Mouse (Mus musculus) inflammation-experienced regulatory T-cells (primary cell): Measurements from ENCODE around the gene Topors. TPM values are rescaled to one million over a fixed set of nuclear protein-coding genes. Genes with fewer than 3 reads are reported as not detected.

ENCODE experiments used
- polyA plus RNA-seq, 2 experiments: library from polyadenylated mRNA; unstranded; fragments of 100-300 nt; shearing (Covaris generic); gene quantifications; one replicate each; pipeline ENCODE4 v1.2.1; 2017

Gene Topors
- polyA plus RNA-seq = 10 to 100 TPM; 38.9 to 43.4 TPM

DNA sequence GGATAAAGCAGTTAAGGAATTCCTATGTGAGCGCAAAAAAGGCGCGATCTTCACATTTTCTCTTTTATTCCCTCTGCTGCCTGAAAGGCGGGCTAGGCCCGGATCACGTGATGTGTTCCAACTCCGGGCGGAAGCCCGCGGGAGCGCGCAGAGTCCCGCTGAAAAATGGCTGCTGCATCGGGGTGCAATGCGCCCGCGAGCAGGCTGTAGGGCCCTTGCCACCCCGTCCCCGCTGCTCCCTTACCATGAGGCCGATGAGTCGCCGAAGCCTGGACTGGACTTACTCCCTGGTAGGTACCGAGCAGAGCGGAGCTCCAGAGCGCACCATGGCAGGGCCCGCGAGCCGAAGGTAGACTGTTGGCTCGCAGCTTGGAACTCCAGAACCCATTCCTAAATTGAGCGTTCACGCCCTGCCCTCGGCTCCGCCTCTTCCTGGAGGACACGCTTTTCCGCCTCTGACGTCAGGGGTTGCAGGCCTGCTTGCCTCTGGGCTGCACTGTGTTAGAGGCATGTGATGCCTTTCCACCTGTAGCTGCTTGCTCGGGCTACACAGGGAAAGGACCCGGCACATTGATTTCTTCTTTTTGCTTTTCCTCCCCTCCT lies at the start of gene Topors, which contains the start of gene Smim27:
Gene Topors (minus strand): TSS at position 421 of the 603 bp plus-strand sequence.
Gene Smim27 (plus strand): TSS at position 150 of the 603 bp plus-strand sequence.

DNA sequence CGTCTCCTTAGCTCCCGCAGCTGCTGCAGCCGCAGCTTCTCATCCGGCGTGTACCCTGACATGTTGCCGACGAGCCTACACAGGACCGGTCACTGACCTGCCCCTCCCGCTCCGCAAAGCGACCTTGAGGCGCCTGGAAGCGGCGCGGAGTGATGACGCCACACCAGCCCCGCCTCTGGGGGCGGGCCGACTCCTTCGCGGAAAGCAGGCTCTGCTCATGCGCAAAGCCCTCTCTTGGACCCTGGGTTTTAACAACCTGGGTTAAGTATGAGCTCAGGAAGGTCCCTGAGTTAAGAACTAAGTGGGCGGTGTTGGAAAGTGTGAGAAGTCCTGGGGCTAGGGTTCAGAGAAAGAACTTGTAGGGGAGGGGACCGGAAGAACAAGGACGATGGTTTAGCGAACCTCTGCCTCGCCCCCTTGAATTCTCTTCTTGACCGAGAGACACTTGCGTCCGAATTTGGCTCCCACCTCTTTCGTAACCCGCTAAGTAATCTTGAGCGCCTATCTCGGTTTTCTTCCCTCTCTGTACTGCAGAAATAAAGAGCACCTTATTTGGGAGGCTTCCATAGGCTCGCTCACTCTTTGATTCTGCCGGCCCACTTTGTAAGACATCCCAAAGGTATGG lies 9.7 kb upstream of the Topors start, which contains the start of gene Ndufb6:
Gene Ndufb6 (minus strand): TSS at position 146 of the 625 bp plus-strand sequence.

DNA sequence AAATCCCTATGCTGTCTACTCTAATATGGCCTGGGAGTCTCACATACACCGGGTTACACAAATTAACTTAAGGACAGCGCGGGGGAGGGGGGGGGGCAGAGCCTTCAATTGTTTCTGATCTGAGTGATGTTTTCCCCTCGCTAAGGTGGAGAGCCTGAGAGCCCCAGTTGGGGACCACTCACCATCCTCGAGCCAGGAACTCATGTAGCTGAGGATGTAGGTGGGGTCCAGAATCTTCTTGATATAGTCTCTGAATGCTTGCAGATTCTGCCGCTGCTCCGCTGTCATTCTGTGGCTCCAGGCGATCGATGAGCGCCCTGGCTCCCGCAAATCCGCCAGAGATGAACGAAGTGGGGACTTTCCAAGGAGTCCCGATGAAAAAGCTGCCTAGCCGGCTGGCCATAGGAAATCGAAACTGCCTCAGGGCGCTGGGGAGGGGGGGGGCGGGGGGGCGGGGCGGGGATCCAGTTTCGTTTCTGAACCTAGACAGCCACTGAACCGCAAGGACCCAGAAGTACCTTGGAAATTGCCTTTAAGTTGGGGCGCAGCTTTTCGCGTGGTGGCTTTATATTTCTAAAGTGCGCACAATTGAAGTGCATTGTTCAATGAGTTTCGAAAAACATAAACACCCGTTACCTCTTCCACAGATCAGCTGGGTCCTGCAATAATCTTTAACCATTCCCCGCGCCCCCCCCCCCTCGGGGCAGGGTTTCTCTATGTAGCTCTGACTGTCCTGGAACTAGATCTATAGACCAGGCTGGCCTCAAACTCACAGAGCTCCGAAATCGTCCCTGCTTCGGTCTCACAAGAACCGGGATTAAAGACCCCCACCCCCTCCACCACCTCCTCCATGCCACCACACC lies 30.0 kb downstream of the Topors start, which contains the start of gene Ddx58:
Gene Ddx58 (minus strand): TSS at position 420 of the 863 bp plus-strand sequence.

Other genes with a start within 250 kb of the Topors start
- 10 to 100 TPM; 28.0 to 28.9 TPM for gene Aco1, start 126.8 kb downstream of the Topors start, polyA plus RNA-seq
- 10 to 100 TPM; 80.8 to 91.2 TPM for gene Ddx58, start 30.0 kb downstream of the Topors start, polyA plus RNA-seq
- 10 to 100 TPM; 54.7 to 59.3 TPM for gene Smim27, start 271 bp downstream of the Topors start, polyA plus RNA-seq
- gene Ndufb6, start 9.6 kb upstream of the Topors start, polyA plus RNA-seq = 100 to 1,000 TPM in 1 of 2 experiments, 10 to 100 TPM in 1; 87.1 to 109 TPM
- under 1 TPM; 0.23 to 0.60 TPM for gene Tmem215, start 202.3 kb upstream of the Topors start, polyA plus RNA-seq